Mouse (Mus musculus) kidney, adult 10 weeks (tissue): ENCODE results near the gene Bcl7c. TPM values are rescaled to one million over a fixed set of nuclear protein-coding genes. Genes with fewer than 3 reads are reported as not detected.

Source experiments
- polyA plus RNA-seq: library from polyadenylated mRNA; stranded (reverse); fragments of 350-450 nt; fragmentation: Illumina TruSeq; extraction: RNeasy Lipid Tissue Mini Kit (QIAGEN cat#74804); gene quantifications from one replicate; pipeline ENCODE4 v1.2.3, GENCODE M21; 2014; ENCODE audit warnings: low read depth, low replicate concordance

The Bcl7c gene
- 1.6 TPM for polyA plus RNA-seq

DNA sequence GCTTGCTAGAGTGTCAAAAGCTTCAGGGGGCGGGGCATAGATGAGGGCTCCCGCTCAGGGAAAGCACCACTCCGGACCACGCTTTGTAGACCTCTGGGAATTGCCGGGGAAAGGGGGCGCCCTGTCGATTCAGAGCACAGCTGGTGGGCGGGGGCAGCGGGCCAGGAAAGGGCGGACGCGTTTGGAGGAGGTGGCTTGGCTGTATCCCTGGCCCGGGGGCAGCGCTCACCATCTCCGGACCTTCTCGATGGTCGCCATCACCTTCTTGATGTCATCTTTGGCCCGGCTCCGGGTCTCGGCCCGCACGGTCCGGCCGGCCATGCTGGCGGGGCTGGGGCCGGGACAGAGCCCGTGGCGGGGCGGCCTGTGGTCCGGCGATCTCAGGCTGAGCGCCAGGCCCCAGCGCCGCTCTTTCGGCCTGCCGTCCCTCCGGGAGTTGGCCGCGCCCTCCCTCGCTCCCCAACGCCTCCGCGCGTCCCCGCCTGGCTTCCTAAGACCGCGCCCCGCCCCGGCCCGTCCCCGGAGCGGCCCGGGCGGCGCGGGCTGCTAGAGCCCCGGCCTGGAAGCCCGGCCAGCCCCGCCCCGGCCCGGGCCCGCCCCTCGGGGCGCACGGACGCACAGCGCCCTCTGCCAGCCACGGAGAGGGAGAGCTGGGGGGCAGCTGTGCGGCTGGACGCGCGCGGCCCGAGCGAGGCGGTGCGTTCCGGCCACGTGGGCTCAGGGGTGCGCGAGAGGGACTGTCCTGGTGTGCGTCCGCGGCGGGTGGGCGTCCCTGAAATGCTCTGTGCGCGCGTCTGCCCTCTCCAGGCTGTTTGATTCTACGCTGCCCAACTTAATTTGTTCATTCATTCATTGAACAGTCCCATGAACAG lies at the start of gene Bcl7c:
Gene Bcl7c (minus strand): TSS at position 727 of the 872 bp plus-strand sequence.

DNA sequence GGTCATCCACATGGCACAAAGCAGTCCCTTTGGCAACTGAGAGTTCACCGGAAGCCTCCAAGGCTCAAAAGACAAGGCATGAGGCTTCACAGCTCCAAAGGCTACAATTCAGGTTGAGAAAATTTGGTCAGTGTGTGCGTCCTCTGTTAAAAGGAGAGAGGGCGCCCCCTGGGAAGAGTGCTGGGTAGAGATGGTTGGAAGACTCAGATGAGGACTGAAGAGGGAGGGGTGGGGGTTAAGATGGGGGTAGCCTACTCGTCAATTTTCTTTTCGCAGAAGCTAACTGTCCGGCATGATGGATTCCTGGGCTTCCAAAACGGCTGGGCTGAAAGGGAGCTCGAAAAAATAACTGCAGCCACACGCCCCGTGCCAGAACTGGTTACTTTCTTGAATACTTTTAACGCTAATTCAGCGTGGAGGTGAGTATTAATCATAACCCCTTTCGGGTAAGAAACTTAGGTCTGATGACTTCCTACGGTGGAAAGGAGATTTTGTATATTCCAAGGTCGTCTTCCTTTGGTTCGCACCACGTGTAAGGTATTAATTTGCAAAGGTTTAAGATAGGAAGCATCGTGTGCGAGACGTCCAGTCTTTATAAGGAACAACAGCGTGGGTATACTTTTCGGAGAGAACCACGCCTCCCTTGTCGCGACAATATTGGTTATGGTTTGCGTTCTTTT lies 35.8 kb upstream of the Bcl7c start, which contains the start of gene Fbxl19:
Gene Fbxl19 (plus strand): TSS at position 178 of the 680 bp plus-strand sequence.

DNA sequence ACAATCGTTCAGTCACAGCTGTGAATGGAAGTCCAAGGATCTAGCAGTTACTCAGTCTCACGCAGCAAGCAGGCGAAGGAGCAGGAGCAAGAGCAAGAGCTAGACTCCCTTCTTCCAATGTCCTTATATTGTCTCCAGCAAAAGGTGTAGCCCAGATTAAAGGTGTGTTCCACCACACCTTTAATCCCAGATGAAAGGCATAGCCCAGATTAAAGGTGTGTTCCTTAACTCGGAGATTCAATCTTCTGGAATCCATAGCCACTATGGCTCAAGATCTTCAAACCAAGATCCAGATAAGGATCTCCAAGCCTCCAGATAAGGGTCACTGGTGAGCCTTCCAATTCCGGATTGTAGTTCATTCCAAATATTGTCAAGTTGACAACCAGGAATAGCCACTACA lies 23.3 kb upstream of the Bcl7c start, which contains the start of gene Ctf2:
Gene Ctf2 (minus strand): TSS at position 101 of the 400 bp plus-strand sequence.

DNA sequence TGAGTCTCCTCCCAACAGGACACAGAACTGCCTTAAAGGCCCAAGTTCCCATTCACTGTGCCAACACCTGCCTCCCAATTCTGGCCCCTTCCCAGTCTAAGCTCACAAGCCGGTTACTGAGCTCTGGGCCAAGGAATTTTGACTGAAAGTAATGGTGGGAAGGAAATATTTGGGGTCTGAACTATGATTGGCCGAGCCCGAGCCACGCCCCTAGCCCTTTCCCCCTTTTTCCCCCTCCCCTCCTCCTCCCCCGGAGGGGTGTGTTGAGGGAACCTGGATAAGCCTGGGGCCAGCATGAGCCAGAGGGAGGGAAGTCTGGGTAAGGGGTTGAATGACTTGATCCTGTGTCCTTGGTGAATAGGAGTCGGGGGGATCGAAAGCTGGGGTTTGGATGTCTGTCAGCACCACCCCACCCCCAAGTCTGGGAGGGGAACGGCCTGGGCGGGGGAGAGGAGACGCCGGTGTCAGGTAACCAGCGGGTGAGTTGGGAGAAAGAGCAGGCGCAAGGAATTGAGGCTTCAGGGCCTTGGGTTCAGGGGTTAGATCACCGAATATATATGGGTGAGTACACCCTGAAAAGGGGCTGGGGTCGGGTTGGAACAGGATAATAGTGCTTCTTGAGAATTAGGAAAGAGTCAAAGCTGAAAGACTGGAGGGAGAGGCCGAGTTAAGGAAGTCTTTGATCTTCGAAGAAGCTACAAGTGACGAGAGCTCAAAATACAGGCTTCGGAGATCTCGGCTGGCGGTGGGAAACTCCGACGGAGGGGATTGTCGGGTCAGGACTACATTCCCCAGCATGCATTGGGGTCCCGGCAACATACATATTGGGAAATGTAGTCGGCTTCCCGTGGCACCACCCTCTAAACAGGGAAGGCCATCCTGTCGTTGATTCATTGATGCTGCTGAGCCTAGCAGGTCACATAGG lies 4.0 kb upstream of the Bcl7c start, which contains the start of gene Ctf1:
Gene Ctf1 (plus strand): TSS at position 276 of the 925 bp plus-strand sequence.

DNA sequence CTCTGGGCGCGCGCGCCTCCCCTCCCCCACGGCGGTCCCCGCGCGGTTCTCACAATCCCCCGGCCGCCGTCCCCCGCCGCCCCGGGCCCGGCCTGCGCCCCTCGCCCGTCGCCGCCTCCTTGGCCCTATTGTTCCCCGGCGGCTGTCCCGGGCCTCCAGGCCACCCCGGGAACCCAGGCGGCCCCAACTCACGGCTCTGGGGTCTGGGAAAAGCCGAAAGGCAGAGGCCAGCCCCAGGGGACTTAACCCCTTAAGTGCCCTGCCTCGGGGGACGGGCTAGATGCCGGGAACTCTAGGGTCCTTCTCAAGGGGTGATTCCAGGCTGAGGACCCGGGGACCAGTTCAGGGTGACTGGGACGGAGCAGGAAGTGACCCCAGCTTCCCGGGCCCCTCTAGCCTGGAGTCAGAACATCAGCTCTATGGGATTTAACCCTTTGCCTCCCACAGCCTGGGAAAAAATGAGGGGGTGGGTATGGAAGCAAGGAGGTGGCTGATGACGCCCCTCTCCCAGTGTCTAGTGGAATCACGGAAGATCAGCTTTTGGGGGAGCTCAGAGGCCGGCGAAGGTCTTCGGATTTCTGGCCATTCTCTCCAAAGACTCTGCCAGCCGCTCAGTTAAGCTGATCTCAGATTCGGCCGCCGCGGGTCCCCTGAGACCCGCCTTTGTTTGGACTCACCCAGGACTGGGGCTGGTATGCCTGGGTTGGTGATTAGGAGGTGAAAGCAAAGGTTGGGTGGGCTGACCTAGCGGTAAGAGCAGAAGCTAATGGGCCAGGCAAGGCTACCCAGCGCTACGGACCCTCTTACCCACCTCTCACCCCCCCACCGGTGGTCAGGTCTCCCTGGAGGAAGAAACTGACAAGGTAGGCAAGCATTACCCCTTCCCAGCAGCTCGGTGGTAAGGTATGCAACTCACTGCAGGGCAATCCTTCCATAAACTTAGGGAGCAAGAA lies 93.6 kb downstream of the Bcl7c start, which contains the start of gene Zfp629:
Gene Zfp629 (minus strand): TSS at position 907 of the 953 bp plus-strand sequence.

Other genes starting within 250 kb of the Bcl7c start
- gene Prr14, start 249.3 kb downstream of the Bcl7c start, polyA plus RNA-seq, result 10.5 TPM
- gene Fbrs, start 229.7 kb downstream of the Bcl7c start, polyA plus RNA-seq, result 6.2 TPM
- 7.5 TPM for gene Srcap, start 196.9 kb downstream of the Bcl7c start, polyA plus RNA-seq
- 4.0 TPM for gene Gm42715, start 189.3 kb downstream of the Bcl7c start, polyA plus RNA-seq
- not detected for gene Tmem265, start 147.5 kb downstream of the Bcl7c start, polyA plus RNA-seq
- 15.2 TPM for gene Phkg2, start 135.6 kb downstream of the Bcl7c start, polyA plus RNA-seq
- gene Ccdc189, start 120.3 kb downstream of the Bcl7c start, polyA plus RNA-seq, result 0.73 TPM
- gene Rnf40, start 120.2 kb downstream of the Bcl7c start, polyA plus RNA-seq, result 1.3 TPM
- 6.6 TPM for gene Zfp629, start 93.1 kb downstream of the Bcl7c start, polyA plus RNA-seq
- 6.3 TPM for gene Ctf1, start 3.8 kb upstream of the Bcl7c start, polyA plus RNA-seq
- not detected for gene Ctf2, start 23.2 kb upstream of the Bcl7c start, polyA plus RNA-seq
- gene Fbxl19, start 35.6 kb upstream of the Bcl7c start, polyA plus RNA-seq, result 0.28 TPM
- 3.0 TPM for gene Orai3, start 60.9 kb upstream of the Bcl7c start, polyA plus RNA-seq
- 4.2 TPM for gene Setd1a, start 67.7 kb upstream of the Bcl7c start, polyA plus RNA-seq
- not detected for gene Gm49388, start 76.7 kb upstream of the Bcl7c start, polyA plus RNA-seq
- 9.7 TPM for gene Hsd3b7, start 91.7 kb upstream of the Bcl7c start, polyA plus RNA-seq
- 8.2 TPM for gene Stx4a, start 115.4 kb upstream of the Bcl7c start, polyA plus RNA-seq
- 0.16 TPM for gene Stx1b, start 115.6 kb upstream of the Bcl7c start, polyA plus RNA-seq
- gene Zfp646, start 167.3 kb upstream of the Bcl7c start, polyA plus RNA-seq, result 4.8 TPM
- 0.77 TPM for gene Zfp668, start 167.9 kb upstream of the Bcl7c start, polyA plus RNA-seq
- 0.20 TPM for gene Prss53, start 182.0 kb upstream of the Bcl7c start, polyA plus RNA-seq
- not detected for gene Gm21974, start 186.5 kb upstream of the Bcl7c start, polyA plus RNA-seq
- 72.8 TPM for gene Vkorc1, start 186.7 kb upstream of the Bcl7c start, polyA plus RNA-seq
- 4.9 TPM for gene Bckdk, start 195.1 kb upstream of the Bcl7c start, polyA plus RNA-seq
- 6.3 TPM for gene Kat8, start 203.6 kb upstream of the Bcl7c start, polyA plus RNA-seq
- 4.9 TPM for gene Prss8, start 221.2 kb upstream of the Bcl7c start, polyA plus RNA-seq
- not detected for gene Prss36, start 237.8 kb upstream of the Bcl7c start, polyA plus RNA-seq